Mouse (Mus musculus) cerebellum, adult 11 months (tissue): ENCODE data around the gene Ntrk2.

ENCODE experiments used
- DNase-seq: peaks from one replicate; pipeline ENCODE4 v3.0.0; 2022

The Ntrk2 gene

GRCm38 (mm10) chr13:58843826-58844225, 37.5 kb downstream of the Ntrk2 start:
- no peak for DNase-seq

- no peak for DNase-seq
These were observed 42.2 kb downstream of the Ntrk2 start for GRCm38 (mm10) chr13:58848578-58848977.

GRCm38 (mm10) chr13:58853685-58854084, 47.3 kb downstream of the Ntrk2 start:
- no peak for DNase-seq

- DNase-seq: no peak
These were observed 59.9 kb downstream of the Ntrk2 start for GRCm38 (mm10) chr13:58866239-58866638.

- DNase-seq: peak; percentile 34
These were observed 60.5 kb downstream of the Ntrk2 start for GRCm38 (mm10) chr13:58866776-58867435.

- no peak for DNase-seq
These were observed 76.1 kb downstream of the Ntrk2 start for GRCm38 (mm10) chr13:58882468-58882867.

- no peak for DNase-seq
These were observed 76.5 kb downstream of the Ntrk2 start for GRCm38 (mm10) chr13:58882916-58883315.

GRCm38 (mm10) chr13:58886108-58886507, 79.7 kb downstream of the Ntrk2 start:
- no peak for DNase-seq

GRCm38 (mm10) chr13:58896254-58896910, 90.0 kb downstream of the Ntrk2 start:
- no peak for DNase-seq

- no peak for DNase-seq
These were observed 93.0 kb downstream of the Ntrk2 start for GRCm38 (mm10) chr13:58899337-58899736.

GRCm38 (mm10) chr13:58902313-58902712, 95.9 kb downstream of the Ntrk2 start:
- DNase-seq: peak; percentile 49

GRCm38 (mm10) chr13:58904742-58905735, 98.7 kb downstream of the Ntrk2 start:
- DNase-seq: no peak

- no peak for DNase-seq
These were observed 105.6 kb downstream of the Ntrk2 start for GRCm38 (mm10) chr13:58911936-58912335.

- no peak for DNase-seq
These were observed 106.2 kb downstream of the Ntrk2 start for GRCm38 (mm10) chr13:58912559-58912958.

GRCm38 (mm10) chr13:58914061-58914814, 107.9 kb downstream of the Ntrk2 start:
- DNase-seq: no peak

- no peak for DNase-seq
These were observed 110.0 kb downstream of the Ntrk2 start for GRCm38 (mm10) chr13:58916348-58916747.

- no peak for DNase-seq
These were observed 113.9 kb downstream of the Ntrk2 start for GRCm38 (mm10) chr13:58920241-58920640.

- no peak for DNase-seq
These were observed 114.9 kb downstream of the Ntrk2 start for GRCm38 (mm10) chr13:58921255-58921654.

- DNase-seq: no peak
These were observed 115.3 kb downstream of the Ntrk2 start for GRCm38 (mm10) chr13:58921705-58922104.

GRCm38 (mm10) chr13:58922174-58922573, 115.8 kb downstream of the Ntrk2 start:
- no peak for DNase-seq

- no peak for DNase-seq
These were observed 117.1 kb downstream of the Ntrk2 start for GRCm38 (mm10) chr13:58923496-58923895.

GRCm38 (mm10) chr13:58924486-58924885, 118.1 kb downstream of the Ntrk2 start:
- DNase-seq: no peak

- no peak for DNase-seq
These were observed 120.8 kb downstream of the Ntrk2 start for GRCm38 (mm10) chr13:58927186-58927585.
